Mouse (Mus musculus) MEL (cell line): ENCODE measurements at regions not wholly inside any gene's neighbourhood (a gene's known extent, or its start where the extent isn't known, plus 50 kb on each side); places are given as distances from the start of the nearest gene placed in this dataset.

Source experiments
- DNase-seq: peaks from one replicate; pipeline ENCODE4 v3.0.0; 2011; ENCODE audit warnings: low read depth, low spot score
- H3K27ac ChIP-seq: 2 replicates; pipeline ENCODE4 v1.5.1; 2012; ENCODE audit warnings: low read depth, mild to moderate bottlenecking, control low read depth, low read length, moderate library complexity; ENCODE audit not compliant: control insufficient read depth
- H3K27me3 ChIP-seq, 2 experiments: fragments of 150-350 bp in 1 of 2; sonication (generic) in 1 of 2; 2 replicates each; pipeline ENCODE4 v1.6.1; 2012; ENCODE audit warnings: low read length in 2 of 2, mild to moderate bottlenecking in 2 of 2, improper control_type of control experiment in 1 of 2, moderate library complexity in 1 of 2; ENCODE audit not compliant: insufficient read depth in 2 of 2, control insufficient read depth in 1 of 2
- H3K36me3 ChIP-seq, 2 experiments: 2 replicates each; pipeline ENCODE4 v1.6.1; 2012 to 2014; ENCODE audit warnings: low read length in 2 of 2, improper control_type of control experiment in 1 of 2, inconsistent platforms in 1 of 2, mild to moderate bottlenecking in 1 of 2; ENCODE audit not compliant: insufficient read depth in 2 of 2, control insufficient read depth in 1 of 2
- H3K4me1 ChIP-seq, 2 experiments: fragments of 150-350 bp in 1 of 2; sonication (generic) in 1 of 2; 2 replicates each; pipeline ENCODE4 v1.6.1; 2012; ENCODE audit warnings: low read length in 2 of 2, improper control_type of control experiment in 1 of 2, mild to moderate bottlenecking in 1 of 2; ENCODE audit not compliant: insufficient read depth in 2 of 2, control insufficient read depth in 1 of 2
- H3K4me3 ChIP-seq, 2 experiments: fragments of 150-350 bp in 1 of 2; sonication (generic) in 1 of 2; 2 replicates each; pipeline ENCODE4 v1.5.1; 2012; ENCODE audit warnings: low read depth in 2 of 2, low read length in 2 of 2, mild to moderate bottlenecking in 2 of 2, moderate library complexity in 2 of 2, control low read depth in 1 of 2, improper control_type of control experiment in 1 of 2; ENCODE audit not compliant: control insufficient read depth in 1 of 2, insufficient read depth in 1 of 2
- H3K79me2 ChIP-seq: 2 replicates; pipeline ENCODE4 v1.6.1; 2012; ENCODE audit warnings: mild to moderate bottlenecking, low read length, moderate library complexity; ENCODE audit not compliant: control insufficient read depth, poor library complexity, insufficient read depth
- H3K9ac ChIP-seq: 2 replicates; pipeline ENCODE4 v1.6.1; 2012; ENCODE audit warnings: low read depth, mild to moderate bottlenecking, control low read depth, low read length, moderate library complexity; ENCODE audit not compliant: control insufficient read depth, poor library complexity, severe bottlenecking
- H3K9me3 ChIP-seq: fragments of 150-350 bp; sonication (generic); replicated peaks from 2 replicates; pipeline ENCODE4 v1.6.1; 2012; ENCODE audit warnings: mild to moderate bottlenecking, low read length, improper control_type of control experiment, moderate library complexity; ENCODE audit not compliant: insufficient read depth
- BHLHE40 ChIP-seq: IDR thresholded peaks from 2 replicates; pipeline ENCODE4 v1.6.1; 2012; ENCODE audit warnings: low read depth, mild to moderate bottlenecking, inconsistent platforms, low read length, improper control_type of control experiment, borderline replicate concordance
- CHD1 ChIP-seq: IDR thresholded peaks from 2 replicates; pipeline ENCODE4 v1.6.1; 2012; ENCODE audit warnings: low read depth, mild to moderate bottlenecking, inconsistent platforms, low read length, improper control_type of control experiment
- CHD2 ChIP-seq: IDR thresholded peaks from 2 replicates; pipeline ENCODE4 v1.6.1; 2011; ENCODE audit warnings: low read length, improper control_type of control experiment
- CTCF ChIP-seq, 3 experiments: IDR thresholded peaks in 2 of 3; conservative IDR thresholded peaks in 1 of 3; 2 replicates each; pipeline ENCODE4 v1.5.1; 2011 to 2012; ENCODE audit warnings: low read length in 3 of 3, low read depth in 2 of 3, mild to moderate bottlenecking in 2 of 3, improper control_type of control experiment in 1 of 3, inconsistent platforms in 1 of 3, mixed read lengths in 1 of 3, moderate library complexity in 1 of 3; ENCODE audit not compliant: control insufficient read depth in 1 of 3, insufficient read depth in 1 of 3, poor library complexity in 1 of 3, severe bottlenecking in 1 of 3
- ELF1 ChIP-seq: IDR thresholded peaks from 2 replicates; pipeline ENCODE4 v1.6.1; 2014; ENCODE audit warnings: low read depth, mild to moderate bottlenecking, inconsistent platforms, low read length, improper control_type of control experiment, moderate library complexity
- MAX ChIP-seq: IDR thresholded peaks from 2 replicates; pipeline ENCODE4 v1.6.1; 2011; ENCODE audit warnings: low read length, improper control_type of control experiment
- NELFE ChIP-seq: IDR thresholded peaks from 2 replicates; pipeline ENCODE4 v1.6.1; 2011; ENCODE audit warnings: low read depth, low read length, improper control_type of control experiment
- POLR2A ChIP-seq, 2 experiments: IDR thresholded peaks; 2 replicates each; pipeline ENCODE4 v1.6.1; 2011 to 2012; ENCODE audit warnings: low read length in 2 of 2, mild to moderate bottlenecking in 2 of 2, control low read depth in 1 of 2, improper control_type of control experiment in 1 of 2, low read depth in 1 of 2, moderate library complexity in 1 of 2; ENCODE audit not compliant: control insufficient read depth in 1 of 2, insufficient read depth in 1 of 2, poor library complexity in 1 of 2
- POLR2AphosphoS2 ChIP-seq: IDR thresholded peaks from 2 replicates; pipeline ENCODE4 v1.6.1; 2011; ENCODE audit warnings: low read length, improper control_type of control experiment
- POLR2AphosphoS5 ChIP-seq: IDR thresholded peaks from 2 replicates; pipeline ENCODE4 v1.6.1; 2012; ENCODE audit warnings: low read depth, borderline replicate concordance, mild to moderate bottlenecking, inconsistent platforms, low read length, moderate library complexity, mixed read lengths
- RAD21 ChIP-seq: IDR thresholded peaks from 2 replicates; pipeline ENCODE4 v1.6.1; 2011; ENCODE audit warnings: mild to moderate bottlenecking, low read depth, low read length, improper control_type of control experiment
- RCOR1 ChIP-seq: IDR thresholded peaks from 2 replicates; pipeline ENCODE4 v1.6.1; 2012; ENCODE audit warnings: low read depth, mild to moderate bottlenecking, inconsistent platforms, low read length, improper control_type of control experiment
- SMC3 ChIP-seq: IDR thresholded peaks from 2 replicates; pipeline ENCODE4 v1.6.1; 2011; ENCODE audit warnings: low read depth, low read length, improper control_type of control experiment
- TBP ChIP-seq: IDR thresholded peaks from 2 replicates; pipeline ENCODE4 v1.8.0; 2011; ENCODE audit warnings: low read depth, low read length, improper control_type of control experiment
- USF2 ChIP-seq, 2 experiments: IDR thresholded peaks; 2 replicates each; pipeline ENCODE4 v1.6.1; 2011 to 2012; ENCODE audit warnings: improper control_type of control experiment in 2 of 2, low read length in 2 of 2, borderline replicate concordance in 1 of 2, inconsistent platforms in 1 of 2, low read depth in 1 of 2, mild to moderate bottlenecking in 1 of 2; ENCODE audit not compliant: insufficient read depth in 1 of 2
- ZC3H11A ChIP-seq: IDR thresholded peaks from 2 replicates; pipeline ENCODE4 v1.6.1; 2012; ENCODE audit warnings: low read depth, mild to moderate bottlenecking, inconsistent platforms, low read length, improper control_type of control experiment
- ZMIZ1 ChIP-seq: IDR thresholded peaks from 2 replicates; pipeline ENCODE4 v1.6.1; 2012; ENCODE audit warnings: low read depth, mild to moderate bottlenecking, inconsistent platforms, low read length, improper control_type of control experiment, moderate library complexity

- Histone ChIP-seq H3K36me3 (no peaks in the 10 kb centered on the region), H3K27me3 (no peaks in the 10 kb centered on the region), H3K4me1 (no peaks in the 10 kb centered on the region), H3K9me3 (no peaks in the 10 kb centered on the region), H3K4me3 (no peak overlapping the region), H3K27ac (no peak overlapping the region), H3K9ac (no peak overlapping the region), H3K79me2 (no peaks in the 10 kb centered on the region)
- TF ChIP-seq MAX = no peak
- TF ChIP-seq SMC3 = peak; percentile 54
- TF ChIP-seq ZC3H11A = peak; percentile 25; the same call in 1 of the 2 replicates
- TF ChIP-seq CTCF (IDR thresholded peaks at IDR 0.05 in 2 of 3, conservative IDR thresholded peaks at IDR 0.05 in 1 of 3; ENCODE audit: control insufficient read depth in 1 of 3, insufficient read depth in 1 of 3, low read depth in 2 of 3, low read length in 3 of 3, poor library complexity in 1 of 3, severe bottlenecking in 1 of 3) = peak; percentile 32 to 69 (median 58); a peak in 5 of 6 replicates
- TF ChIP-seq RAD21 = peak; percentile 58
- no peak for TF ChIP-seq RCOR1
- TF ChIP-seq, all 39 proteins: peak for 4
- DNase-seq = peak; percentile 27
Measured at GRCm38 (mm10) chr14:17405551-17406336, 254.3 kb upstream of the Thrb start.

GRCm38 (mm10) chr14:17406879-17407278 lies 253.2 kb upstream of the Thrb start:
- Histone ChIP-seq H3K4me3 (no peak overlapping the region), H3K79me2 (no peaks in the 10 kb centered on the region), H3K36me3 (no peaks in the 10 kb centered on the region), H3K27me3 (no peaks in the 10 kb centered on the region), H3K9me3 (no peaks in the 10 kb centered on the region), H3K4me1 (no peaks in the 10 kb centered on the region), H3K9ac (no peak overlapping the region), H3K27ac (no peak overlapping the region)
- TF ChIP-seq NELFE (no peak), ELF1 (no peak), POLR2AphosphoS2 (no peak), CHD1 (no peak), TBP (no peak), BHLHE40 (no peak)
- DNase-seq = no peak

- H3K27ac ChIP-seq = no peak overlapping the region
- no peak overlapping the region for H3K4me3 ChIP-seq
- H3K9me3 ChIP-seq = no peaks in the 10 kb centered on the region
- no peak overlapping the region for H3K9ac ChIP-seq
- H3K79me2 ChIP-seq = no peaks in the 10 kb centered on the region
- DNase-seq = no peak
- H3K4me1 ChIP-seq = no peaks in the 10 kb centered on the region
- no peaks in the 10 kb centered on the region for H3K27me3 ChIP-seq
- TF ChIP-seq USF2 (IDR thresholded peaks at IDR 0.05; ENCODE audit: borderline replicate concordance in 1 of 2, insufficient read depth in 1 of 2, low read depth in 1 of 2, low read length in 2 of 2) (no peak), SMC3 (no peak), CHD1 (no peak), CHD2 (no peak), POLR2AphosphoS5 (no peak), POLR2A (IDR thresholded peaks at IDR 0.05; ENCODE audit: control insufficient read depth in 1 of 2, insufficient read depth in 1 of 2, low read depth in 1 of 2, low read length in 2 of 2, poor library complexity in 1 of 2) (no peak), ZMIZ1 (no peak)
- H3K36me3 ChIP-seq = no peaks in the 10 kb centered on the region
Measured at GRCm38 (mm10) chr14:17408343-17408742, 251.7 kb upstream of the Thrb start.
